Mouse (Mus musculus): Measurements from ENCODE around the gene Mafg.
"Not testable (repeated sequence)": the region's sequence is repeated elsewhere in the genome, so short reads cannot be mapped to it uniquely, and the experiment has no call there.

Gene Mafg

GRCm38 (mm10) chr11:120633520-120634343 lies at the start of gene Mafg:
Gene Mafg (minus strand): TSS chr11:120633600.
- DNase-seq (ENCODE audit: low read depth) = peak; percentile 90

DNA sequence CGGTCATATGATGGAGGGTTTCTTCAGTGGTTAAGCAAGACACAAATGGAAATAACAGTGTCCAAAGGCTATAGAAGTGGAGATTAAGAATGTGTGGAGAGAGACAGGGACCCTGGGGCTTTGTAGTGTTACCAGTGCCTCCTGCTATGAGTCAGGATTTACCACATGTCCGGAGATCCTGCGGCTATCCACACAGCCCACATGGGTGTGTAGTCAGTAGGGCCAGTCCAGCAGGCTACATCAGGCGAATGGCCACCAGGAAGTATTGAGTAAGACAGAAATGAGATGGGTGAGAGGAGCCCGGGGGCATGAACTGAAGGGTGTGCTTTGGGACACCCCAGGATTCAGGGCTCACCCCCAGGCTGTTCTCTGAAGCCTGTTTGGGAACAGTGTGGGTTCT lies 49.3 kb upstream of the Mafg start:
- DNase-seq (ENCODE audit: low read depth) = no peak

GRCm38 (mm10) chr11:120679909-120680308 lies 46.5 kb upstream of the Mafg start:
- DNase-seq (ENCODE audit: low read depth) = no peak

GRCm38 (mm10) chr11:120676951-120677350 lies 43.6 kb upstream of the Mafg start:
- DNase-seq (ENCODE audit: low read depth) = no peak

GRCm38 (mm10) chr11:120675875-120676274 lies 42.5 kb upstream of the Mafg start:
- DNase-seq (ENCODE audit: low read depth) = not testable (repeated sequence)

- DNase-seq (ENCODE audit: low read depth) = no peak
Observed at GRCm38 (mm10) chr11:120673594-120674122, 40.3 kb upstream of the Mafg start.

- peak; percentile 94 for DNase-seq (ENCODE audit: low read depth)
Observed at GRCm38 (mm10) chr11:120672687-120673593, 39.5 kb upstream of the Mafg start, which contains the start of gene Aspscr1. Gene Aspscr1 (plus strand): TSS chr11:120672973.

DNA sequence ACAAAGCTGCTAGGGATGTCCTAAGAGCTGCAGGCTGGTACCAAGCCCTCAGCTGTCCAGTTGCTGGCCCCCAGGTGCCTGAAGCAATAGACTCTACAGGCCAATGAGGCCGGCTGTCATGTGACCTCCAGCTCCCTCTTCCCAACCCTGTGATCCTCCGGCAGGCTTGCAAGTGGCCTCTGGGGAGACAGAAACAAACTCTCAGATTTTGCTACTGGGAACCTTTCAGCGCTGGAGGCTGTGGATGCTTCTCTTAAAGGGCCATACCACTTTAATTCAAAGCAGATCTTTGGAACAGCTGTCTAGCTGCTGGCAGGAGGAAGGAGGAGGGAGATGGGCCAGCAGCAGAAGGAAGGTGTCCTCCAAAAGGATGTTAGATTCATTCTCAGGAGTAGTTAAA lies 33.2 kb upstream of the Mafg start:
- no peak for DNase-seq (ENCODE audit: low read depth)

DNA sequence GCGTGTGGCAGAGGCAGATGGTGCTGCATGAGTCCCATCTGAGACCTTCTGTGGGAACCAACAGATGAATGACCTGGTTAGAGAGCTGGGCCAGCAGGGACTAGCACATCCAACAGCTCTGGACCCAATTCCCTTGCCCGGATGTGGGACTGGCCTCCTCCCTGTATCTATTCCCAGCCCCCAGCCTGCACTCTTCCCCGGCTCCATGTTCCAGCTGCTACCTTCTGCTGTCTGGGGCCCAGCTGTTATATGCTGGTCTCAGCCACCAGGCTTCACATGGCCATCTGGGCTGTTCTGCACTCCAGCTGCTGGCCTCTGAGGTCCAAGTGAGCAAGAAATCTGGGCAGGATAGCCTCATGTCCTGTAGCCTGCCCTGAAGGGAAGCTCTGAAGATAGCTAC lies 32.0 kb upstream of the Mafg start:
- DNase-seq (ENCODE audit: low read depth) = no peak

GRCm38 (mm10) chr11:120663714-120664113 lies 30.3 kb upstream of the Mafg start:
- no peak for DNase-seq (ENCODE audit: low read depth)

GRCm38 (mm10) chr11:120662759-120663158 lies 29.4 kb upstream of the Mafg start:
- DNase-seq (ENCODE audit: low read depth) = no peak

DNA sequence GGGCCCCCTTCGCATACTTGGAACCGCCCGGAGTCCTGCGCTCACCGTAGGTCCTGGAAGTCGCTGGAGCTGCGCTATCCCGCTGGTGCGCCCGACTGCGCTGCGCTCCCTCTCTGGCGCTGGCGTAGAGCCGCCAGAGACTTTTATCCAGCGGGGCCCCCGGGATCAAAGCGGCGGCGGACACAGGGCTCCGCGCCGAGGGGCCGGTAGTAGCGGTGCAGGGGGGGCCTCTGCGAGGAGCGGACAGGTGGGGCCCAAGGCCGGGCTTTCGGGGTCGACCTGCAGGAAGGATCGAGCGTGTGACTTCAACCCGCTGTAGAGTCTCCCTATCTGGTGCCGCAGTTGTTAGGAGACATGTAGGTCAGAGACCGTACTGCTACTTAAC lies 27.7 kb upstream of the Mafg start, which contains the start of gene Notum:
Notum (minus strand) TSS at position 100 of the 385 bp plus-strand sequence.
- no peak for DNase-seq (ENCODE audit: low read depth)

DNA sequence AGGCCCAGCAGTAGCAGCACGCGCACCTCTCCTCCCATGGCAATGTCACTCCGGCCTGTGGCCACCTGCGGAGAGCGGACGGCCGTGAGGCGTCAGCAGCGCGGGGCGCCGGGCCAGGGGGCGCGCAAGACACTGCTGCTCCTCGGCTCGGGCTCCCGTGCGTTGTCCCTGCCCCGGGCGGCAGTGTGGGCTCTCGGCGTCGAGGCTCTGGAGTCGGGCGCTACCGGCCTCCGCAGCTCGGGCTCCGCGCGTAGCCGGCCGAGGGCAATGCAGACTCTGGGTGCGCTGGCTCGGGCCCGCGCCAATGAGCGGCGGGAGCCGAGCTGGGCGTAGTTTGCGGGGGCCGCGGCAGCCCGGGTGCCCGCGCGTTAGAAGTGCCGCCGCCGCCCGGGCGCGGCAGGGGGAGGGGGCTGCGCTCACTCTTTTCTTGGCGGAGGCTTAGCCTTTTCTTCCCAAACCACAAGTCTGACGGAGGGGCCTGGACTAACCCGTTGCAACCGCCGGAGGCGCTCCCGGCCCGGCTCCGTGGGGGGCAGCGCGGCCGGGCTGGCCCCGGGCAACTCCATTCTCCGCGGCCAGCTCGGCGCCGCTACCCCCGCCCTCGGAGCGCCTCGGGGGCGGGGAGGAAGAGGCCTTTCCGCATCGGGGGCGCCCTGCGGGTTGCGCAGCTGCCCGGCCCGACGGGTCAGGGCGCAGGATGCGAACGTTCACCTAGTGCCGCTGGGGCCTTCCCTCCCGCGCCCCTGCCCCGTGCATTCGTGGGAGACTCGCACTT lies 27.1 kb upstream of the Mafg start:
- DNase-seq (ENCODE audit: low read depth) = no peak

DNA sequence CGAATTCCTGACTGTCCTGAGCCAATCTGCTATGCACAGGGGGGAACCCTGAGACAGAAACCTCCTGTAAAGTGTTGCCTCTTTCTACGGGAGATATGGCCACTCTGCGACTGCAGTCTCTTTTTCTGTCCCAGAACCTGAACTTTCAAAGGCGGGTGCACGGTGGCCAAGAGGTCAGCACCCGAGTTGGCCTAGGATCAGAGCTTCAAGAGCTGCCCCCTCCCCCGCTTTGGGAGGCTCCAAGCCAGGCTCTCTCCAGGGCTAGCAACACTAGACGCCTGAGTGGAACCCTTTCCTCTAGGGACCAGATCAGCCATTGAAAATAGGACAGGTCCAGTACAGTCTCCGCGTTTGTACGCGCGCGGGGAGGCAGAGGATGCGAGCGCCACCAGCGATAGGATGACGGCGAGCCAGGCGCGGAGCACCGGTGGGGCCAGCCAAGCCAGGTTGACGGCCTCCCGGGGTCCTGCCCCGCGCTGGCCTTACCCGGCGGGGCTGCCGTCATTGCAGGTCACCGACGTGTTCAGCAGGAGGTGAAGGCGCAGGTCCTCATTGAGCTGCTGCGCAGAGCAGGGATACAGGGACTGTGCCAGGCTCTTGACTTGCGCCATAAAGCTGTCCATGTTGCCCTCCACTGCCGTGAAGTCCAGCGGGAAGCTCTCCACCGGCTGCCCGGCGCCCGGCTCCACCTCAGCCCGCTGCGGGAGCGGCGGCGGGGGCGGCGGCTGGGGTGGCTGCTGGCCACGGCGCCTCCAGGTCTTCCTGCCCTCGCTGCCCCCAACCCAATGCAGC lies 26.3 kb upstream of the Mafg start:
- DNase-seq (ENCODE audit: low read depth) = no peak

DNA sequence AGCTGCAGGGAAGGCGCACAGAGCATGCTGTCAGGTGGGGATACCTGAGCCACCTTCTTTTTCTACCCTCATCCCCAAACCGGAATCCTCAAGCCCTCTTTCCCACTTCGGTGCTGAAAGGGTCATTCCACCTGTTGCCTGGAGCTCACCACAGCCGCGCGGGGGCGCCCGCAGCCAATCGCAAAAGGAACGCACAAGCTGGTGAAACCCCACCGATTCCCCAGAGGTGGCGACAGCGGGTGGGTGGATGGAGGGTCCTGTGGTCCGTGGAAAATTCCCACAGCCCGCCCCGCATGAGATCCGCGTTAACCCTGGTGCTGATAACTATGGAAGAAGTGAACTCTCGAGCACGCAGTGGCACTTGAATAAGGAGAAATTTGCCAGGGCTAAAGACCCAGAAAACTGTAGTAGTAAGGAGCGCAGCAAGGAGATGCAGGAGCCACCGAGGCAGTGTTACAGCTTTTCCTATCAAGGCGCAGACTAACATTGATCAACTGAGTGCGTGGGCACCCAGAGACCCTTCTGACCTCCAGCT lies 25.5 kb upstream of the Mafg start:
- peak; percentile 52 for DNase-seq (ENCODE audit: low read depth)

DNA sequence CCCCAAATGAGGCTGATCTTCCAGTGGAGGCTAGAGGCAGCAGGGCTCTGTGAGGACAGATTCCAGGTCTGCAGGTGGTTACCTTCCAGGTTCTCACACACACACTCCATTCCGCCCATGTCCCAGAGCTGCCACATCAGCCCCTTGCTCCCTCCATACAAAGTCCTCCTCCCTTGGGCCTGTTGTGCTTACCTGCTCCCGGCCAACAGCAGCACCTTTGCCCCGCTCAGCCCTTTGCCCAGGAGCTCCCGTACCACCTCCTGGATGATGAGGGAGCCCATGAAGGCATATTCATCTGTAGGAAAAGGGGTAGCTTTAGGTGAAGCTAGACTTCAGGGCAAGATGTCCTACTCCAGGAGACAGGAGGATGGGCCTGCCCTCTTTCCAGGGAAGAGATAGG lies 23.9 kb upstream of the Mafg start:
- no peak for DNase-seq (ENCODE audit: low read depth)

- DNase-seq (ENCODE audit: low read depth) = no peak
Observed at GRCm38 (mm10) chr11:120654741-120655140, 21.3 kb upstream of the Mafg start.

GRCm38 (mm10) chr11:120651872-120652271 lies 18.5 kb upstream of the Mafg start:
- DNase-seq (ENCODE audit: low read depth) = no peak

DNA sequence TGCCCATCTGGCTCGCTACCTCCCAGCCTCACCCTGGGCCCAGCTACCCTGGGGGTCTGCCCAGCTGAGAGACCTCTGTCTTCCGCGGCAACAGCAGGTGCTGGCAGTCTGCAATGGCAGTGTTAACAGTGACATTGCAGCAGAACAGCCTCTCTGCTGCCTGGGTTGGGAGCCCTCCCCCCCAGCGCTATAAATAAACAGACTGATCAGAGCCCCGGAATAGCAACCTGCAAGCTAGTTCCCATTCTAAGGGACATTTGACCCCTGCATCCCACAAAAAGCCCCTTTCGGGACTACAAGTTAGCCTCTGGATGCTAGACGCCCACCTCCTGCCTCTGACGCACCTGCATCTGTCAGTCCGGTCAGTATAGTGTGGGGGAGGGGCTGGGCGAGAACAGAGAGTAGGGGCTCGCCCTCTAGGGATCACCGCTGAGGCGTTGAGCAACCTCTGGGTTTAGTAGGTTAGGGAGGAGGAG lies 14.6 kb upstream of the Mafg start, which contains the start of gene Myadml2:
Myadml2 (minus strand) TSS at position 158 of the 476 bp plus-strand sequence.
- no peak for DNase-seq (ENCODE audit: low read depth)

DNA sequence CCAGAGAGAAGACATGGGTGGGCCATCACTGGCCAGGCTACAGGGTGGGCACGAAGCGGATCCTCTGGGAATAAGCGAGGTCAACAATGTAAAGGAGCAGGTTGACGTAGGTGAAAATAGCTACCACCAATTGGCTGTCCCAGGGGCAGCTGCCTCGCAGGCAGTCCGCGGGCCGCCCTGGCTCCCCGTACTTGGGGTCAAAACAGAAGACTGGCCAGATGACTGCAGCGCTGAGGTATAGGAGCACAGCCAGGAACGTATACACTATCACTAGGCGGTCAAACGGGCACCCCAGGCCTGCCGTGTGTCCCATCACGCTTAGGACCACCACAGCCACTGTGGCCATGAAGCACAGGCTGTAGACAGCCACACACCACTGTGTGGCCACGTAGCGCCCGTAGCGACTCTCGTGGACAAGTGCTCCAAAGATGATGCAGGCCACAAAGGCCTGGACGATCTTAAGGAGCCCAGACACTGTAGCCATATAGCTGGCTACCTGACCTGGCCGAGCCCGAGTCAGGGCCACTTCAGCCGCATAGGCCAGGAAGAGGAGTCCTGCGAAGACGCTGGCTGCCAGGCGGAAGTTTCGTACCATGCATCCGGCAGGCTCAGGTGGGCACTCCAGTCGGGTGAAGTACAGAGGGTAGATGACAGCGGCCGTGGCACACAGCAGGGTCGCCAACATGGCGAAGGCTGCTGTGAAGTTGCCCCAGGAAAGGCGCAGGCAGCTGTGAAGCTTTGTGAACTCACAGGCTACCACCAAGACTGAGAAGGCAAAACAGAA lies 13.8 kb upstream of the Mafg start:
- no peak for DNase-seq (ENCODE audit: low read depth)
